ENCODE assay signal across 8 mouse cellular contexts in genomic region chr11:32102976-32103375, GRCm38 (mm10).
A peak's percentile ranks its signal among the peaks of the same experiment; 100 is the strongest.
DNase-seq lines count a peak whose midpoint lies in the region; ATAC-seq lines count a peak whose summit lies in the region.

No protein-coding gene starts in this region.

- intact Hi-C loops in left cerebral cortex, postnatal 14 days (cut with DNase I) = no loop called here

- H3K4me2 ChIP-seq in embryonic facial prominence, embryonic 11.5 days (ENCODE audit: low read depth, low read length) = peak overlapping the region; percentile 26; the same call in 1 of the 2 replicates
- peak overlapping the region; percentile 36 for H3K4me2 ChIP-seq in neural tube, embryonic 12.5 days (replicated peaks)

- H3K36me3 ChIP-seq in embryonic facial prominence, embryonic 11.5 days (replicated peaks; ENCODE audit: control insufficient read depth, insufficient read depth, low read depth, low read length) = no peaks in the 10 kb centered on the region
- no peaks in the 10 kb centered on the region for H3K36me3 ChIP-seq in limb, embryonic 10.5 days
- H3K36me3 ChIP-seq in neural tube, embryonic 12.5 days = no peaks in the 10 kb centered on the region

- DNase-seq in kidney, postnatal 10 days = peak; percentile 26
- DNase-seq in kidney, postnatal 14 days = no peak
- peak; percentile 41 for DNase-seq in embryonic facial prominence, embryonic 11.5 days (ENCODE audit: low spot score)
- no peak for DNase-seq in limb, embryonic 10.5 days (ENCODE audit: low spot score)
- DNase-seq in left cerebral cortex, postnatal 14 days (ENCODE audit: low spot score in 2 of 2) = no peak

- H3K27me3 ChIP-seq in embryonic facial prominence, embryonic 11.5 days (ENCODE audit: control insufficient read depth, insufficient read depth, low read length) = no peaks in the 10 kb centered on the region
- H3K27me3 ChIP-seq in limb, embryonic 10.5 days (ENCODE audit: low read depth, poor library complexity, severe bottlenecking) = peaks cover 12% of the 10 kb centered on the region
- H3K27me3 ChIP-seq in neural tube, embryonic 12.5 days (replicated peaks) = no peaks in the 10 kb centered on the region

- no peak for ATAC-seq in embryonic facial prominence, embryonic 11.5 days (replicated peaks; ENCODE audit: insufficient number of reproducible peaks, low FRiP score, low TSS enrichment, low read depth)
- ATAC-seq in neural tube, embryonic 12.5 days (ENCODE audit: low FRiP score, low read depth) = peak; percentile 13; the same call in 1 of the 2 replicates
- no peak for ATAC-seq in megakaryocyte, adult 5-6 weeks (ENCODE audit: poor library complexity, severe bottlenecking)
- no peak for ATAC-seq in erythroid progenitor cell, adult 5-6 weeks (replicated peaks; ENCODE audit: low FRiP score, poor library complexity, severe bottlenecking)

- H3K27ac ChIP-seq in embryonic facial prominence, embryonic 11.5 days (replicated peaks; ENCODE audit: low read depth, low read length) = no peak overlapping the region
- H3K27ac ChIP-seq in limb, embryonic 10.5 days = no peak overlapping the region
- no peak overlapping the region for H3K27ac ChIP-seq in neural tube, embryonic 12.5 days

- no peaks in the 10 kb centered on the region for H3K9me3 ChIP-seq in embryonic facial prominence, embryonic 11.5 days (replicated peaks; ENCODE audit: control insufficient read depth, low read length)
- H3K9me3 ChIP-seq in limb, embryonic 10.5 days (replicated peaks) = no peaks in the 10 kb centered on the region
- no peaks in the 10 kb centered on the region for H3K9me3 ChIP-seq in neural tube, embryonic 12.5 days

- H3K4me3 ChIP-seq in embryonic facial prominence, embryonic 11.5 days (ENCODE audit: low read depth, low read length) = no peak overlapping the region
- peak overlapping the region; percentile 24; the same call in 1 of the 2 replicates for H3K4me3 ChIP-seq in limb, embryonic 10.5 days
- H3K4me3 ChIP-seq in neural tube, embryonic 12.5 days = no peak overlapping the region

- WGBS in embryonic facial prominence, embryonic 11.5 days = 10% methylated on average over 12 of the region's 12 CpGs
- 28% methylated on average over 12 of the region's 12 CpGs for WGBS in limb, embryonic 10.5 days
- 6% methylated on average over 12 of the region's 12 CpGs for WGBS in neural tube, embryonic 12.5 days

- H3K9ac ChIP-seq in embryonic facial prominence, embryonic 11.5 days (replicated peaks; ENCODE audit: low read length) = 0 out of 2 replicates have a peak overlapping the region, but pooled peaks have one; percentile 29
- no peak overlapping the region for H3K9ac ChIP-seq in neural tube, embryonic 12.5 days

- H3K4me1 ChIP-seq in embryonic facial prominence, embryonic 11.5 days (ENCODE audit: control insufficient read depth, insufficient read depth, low read length) = no peaks in the 10 kb centered on the region; the same call in 1 of the 2 replicates
- peaks cover 24% of the 10 kb centered on the region for H3K4me1 ChIP-seq in limb, embryonic 10.5 days
- H3K4me1 ChIP-seq in neural tube, embryonic 12.5 days = peaks cover 23% of the 10 kb centered on the region

Comparison
In these comparisons a context has a peak if more than half of its experiments do, and no peak if none do; other contexts are left out.
1. DNase-seq: peak in kidney, postnatal 10 days (single experiment) and embryonic facial prominence, embryonic 11.5 days (single experiment); none in kidney, postnatal 14 days (single experiment), limb, embryonic 10.5 days (single experiment) and left cerebral cortex, postnatal 14 days (0 of 2).